Mouse (Mus musculus) megakaryocyte, embryonic 14.5 days (primary cell): ENCODE data around the gene Fxyd6.

ENCODE experiments used
- FLI1 ChIP-seq: IDR thresholded peaks from 2 replicates; pipeline ENCODE4 v1.6.1; 2012; ENCODE audit warnings: low read length, inconsistent platforms, mixed read lengths
- GATA1 ChIP-seq: IDR thresholded peaks from 3 replicates; pipeline ENCODE4 v1.6.1; 2012; ENCODE audit warnings: mixed read lengths, low read length, inconsistent platforms, borderline replicate concordance

DNA sequence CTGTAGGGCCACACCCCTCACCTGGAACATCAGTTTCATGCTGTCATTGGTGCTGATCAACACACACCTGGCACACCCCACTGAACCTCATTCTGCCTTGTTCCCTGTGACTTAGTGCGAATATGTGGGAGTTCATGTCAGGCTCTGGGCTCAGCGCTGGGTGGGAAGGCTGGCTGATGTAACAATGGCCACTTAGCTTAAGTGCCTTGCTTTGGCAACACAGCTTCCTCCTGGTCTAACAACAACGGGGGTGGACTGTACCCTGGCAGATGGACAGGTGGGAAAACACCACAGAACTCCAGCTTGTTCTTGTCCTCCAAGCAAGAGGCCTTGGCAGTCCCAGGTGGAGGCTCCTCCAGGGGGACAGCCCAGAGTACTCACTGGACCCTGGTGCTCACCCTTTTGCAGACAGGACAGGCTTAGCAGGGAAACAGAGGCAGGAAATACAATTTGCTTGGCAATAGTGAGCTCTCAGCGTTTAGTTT lies 48.0 kb upstream of the Fxyd6 start:
- TF ChIP-seq FLI1 (no peak), GATA1 (no peak)
